Mouse (Mus musculus) cerebellum, adult (tissue): Measurements from ENCODE around the gene Mzt1.
"Not testable (repeated sequence)": the region's sequence is repeated elsewhere in the genome, so short reads cannot be mapped to it uniquely, and the experiment has no call there.

Experiments
- ATAC-seq: cut with Nextera tagmentation; 2 replicates; pipeline ENCODE4 v1.9.2; 2017; ENCODE audit warnings: mild to moderate bottlenecking, moderate library complexity, mixed read lengths; ENCODE audit not compliant: insufficient number of reproducible peaks, low FRiP score, low TSS enrichment

The Mzt1 gene

DNA sequence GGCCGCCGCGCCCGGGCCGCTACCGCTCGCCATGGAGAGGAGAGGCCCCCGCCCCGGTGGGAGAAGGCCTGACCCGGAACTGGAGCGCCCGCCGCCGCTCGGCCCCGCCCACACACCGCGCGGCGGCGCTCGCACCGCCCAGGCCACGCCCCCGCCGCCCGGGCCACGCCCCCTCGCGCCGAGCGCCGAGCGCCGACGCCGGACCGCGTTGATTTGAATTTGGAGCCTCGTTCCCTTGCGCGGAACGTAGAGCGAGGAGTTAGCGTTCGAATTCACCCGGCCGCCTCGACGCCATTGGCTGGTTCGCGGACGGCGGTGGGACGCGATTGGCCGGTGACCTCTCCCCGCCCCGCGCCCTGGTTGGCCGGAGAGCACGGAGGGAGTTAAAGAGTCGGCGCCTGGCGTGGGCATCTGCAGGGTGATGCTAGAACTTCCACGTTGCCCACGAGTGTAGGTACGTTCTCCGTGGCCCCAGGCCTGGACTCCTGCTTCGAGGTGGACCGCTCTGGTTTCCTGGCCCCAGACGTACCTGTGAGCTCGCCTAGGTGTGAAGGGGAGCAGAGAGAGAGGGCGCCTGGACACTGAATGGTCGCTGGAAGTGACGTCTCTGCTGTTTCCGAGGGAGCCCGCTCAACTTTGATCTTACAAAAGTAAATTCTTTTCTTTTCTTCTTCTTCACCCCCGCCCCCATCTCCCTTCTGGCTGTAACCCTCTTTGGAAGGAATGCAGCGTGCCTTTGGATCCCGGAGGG is at the start of gene Mzt1, which contains the start of gene Bora:
Mzt1 (minus strand) TSS at position 104 of the 751 bp plus-strand sequence.
Bora (plus strand) TSS at position 192 of the 751 bp plus-strand sequence.
- ATAC-seq: peak; percentile 95

GRCm38 (mm10) chr14:99088947-99089346 is 43.0 kb upstream of the Mzt1 start:
- ATAC-seq: no peak

DNA sequence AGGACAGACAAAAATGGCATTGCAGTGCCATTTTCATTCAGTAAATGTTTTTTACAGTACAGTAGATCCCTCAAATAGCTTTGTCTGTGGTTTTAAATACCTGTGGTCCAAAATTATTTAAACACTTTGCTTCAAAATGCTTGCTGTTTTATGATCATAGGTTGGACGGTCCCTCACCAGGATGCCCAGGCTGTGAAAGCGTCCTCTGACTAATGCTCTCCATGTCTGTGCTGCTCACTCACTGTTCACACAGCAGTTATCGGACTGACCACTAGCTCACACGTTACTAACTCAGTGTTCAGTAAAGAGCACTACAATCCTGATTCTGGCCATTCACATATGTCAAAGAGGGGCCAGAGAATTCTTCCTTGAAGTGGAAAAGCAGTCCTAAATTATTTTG is 25.2 kb upstream of the Mzt1 start:
- ATAC-seq: no peak

GRCm38 (mm10) chr14:99063091-99063490 is 17.2 kb upstream of the Mzt1 start:
- ATAC-seq: no peak

- peak; percentile 52; the same call in 1 of the 2 replicates for ATAC-seq
Measured at GRCm38 (mm10) chr14:99060616-99061015, 14.7 kb upstream of the Mzt1 start.

GRCm38 (mm10) chr14:99058959-99059586 is 13.1 kb upstream of the Mzt1 start:
- peak; percentile 88 for ATAC-seq

GRCm38 (mm10) chr14:99046782-99047181 is 848 bp upstream of the Mzt1 start:
- peak; percentile 6; the same call in 1 of the 2 replicates for ATAC-seq

- peak; percentile 22 for ATAC-seq
Measured at GRCm38 (mm10) chr14:99045378-99046030, 430 bp downstream of the Mzt1 start.

GRCm38 (mm10) chr14:99044718-99045117 is 1.2 kb downstream of the Mzt1 start:
- ATAC-seq: no peak

DNA sequence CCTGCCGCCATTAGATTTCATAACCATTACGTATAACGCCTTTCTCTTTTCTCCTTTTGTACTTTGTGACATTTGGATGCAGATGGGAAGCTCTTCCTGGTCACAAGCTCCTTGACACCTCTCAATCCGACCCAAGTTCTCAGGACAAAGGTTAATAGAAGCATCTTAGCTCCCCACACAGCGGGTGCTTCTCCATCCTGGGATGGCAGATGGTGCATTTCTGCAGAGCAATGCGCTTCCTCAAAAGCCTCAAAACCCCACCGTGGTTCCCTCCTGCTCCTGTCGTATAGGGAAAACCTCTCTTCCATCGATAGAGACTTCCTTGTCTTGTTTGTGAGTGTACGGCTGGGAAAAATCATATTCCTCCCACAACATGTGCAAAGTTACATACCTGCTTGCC is 1.8 kb downstream of the Mzt1 start:
- ATAC-seq: no peak

DNA sequence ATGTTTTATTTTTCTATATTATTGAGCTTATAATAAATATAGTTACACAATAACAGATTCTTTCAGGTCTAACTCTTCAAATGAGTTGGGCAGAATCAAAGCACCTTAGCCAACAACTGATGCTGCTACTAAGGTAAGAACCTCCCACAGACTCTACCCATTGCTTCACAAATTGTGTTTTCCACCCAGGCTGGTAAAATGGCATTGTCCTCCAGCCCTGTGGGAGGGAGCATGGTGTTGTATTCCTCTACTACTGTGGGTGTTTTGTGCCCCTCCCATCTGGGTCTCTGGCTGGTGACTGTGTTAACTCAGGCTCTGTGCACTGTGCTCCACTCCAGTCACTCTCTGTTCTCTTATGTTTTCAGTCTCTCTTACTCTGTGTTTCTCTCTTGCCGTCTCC is 2.4 kb downstream of the Mzt1 start:
- no peak for ATAC-seq

GRCm38 (mm10) chr14:99041416-99041815 is 4.5 kb downstream of the Mzt1 start:
- ATAC-seq: no peak

GRCm38 (mm10) chr14:99039308-99039707 is 6.6 kb downstream of the Mzt1 start:
- not testable (repeated sequence) for ATAC-seq

DNA sequence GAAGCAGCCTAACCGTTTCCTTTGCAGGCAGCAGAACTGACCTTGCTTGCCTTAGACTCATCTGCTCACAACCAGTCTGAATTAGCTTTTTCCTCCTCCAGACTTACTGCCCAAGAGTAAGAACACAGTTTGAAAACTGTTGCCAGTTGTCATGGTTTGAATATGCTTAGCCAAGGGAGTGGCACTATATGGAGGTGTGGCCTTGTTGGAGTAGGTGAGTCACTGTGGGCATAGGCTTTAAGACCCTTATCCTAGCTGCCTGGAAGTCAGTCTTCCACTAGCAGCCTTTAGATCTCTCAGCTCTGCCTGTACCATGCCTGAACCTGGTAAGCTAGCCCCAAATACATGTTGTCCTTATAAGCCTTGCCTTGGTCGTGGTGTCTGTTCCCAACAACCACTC is 8.2 kb downstream of the Mzt1 start:
- ATAC-seq: no peak

DNA sequence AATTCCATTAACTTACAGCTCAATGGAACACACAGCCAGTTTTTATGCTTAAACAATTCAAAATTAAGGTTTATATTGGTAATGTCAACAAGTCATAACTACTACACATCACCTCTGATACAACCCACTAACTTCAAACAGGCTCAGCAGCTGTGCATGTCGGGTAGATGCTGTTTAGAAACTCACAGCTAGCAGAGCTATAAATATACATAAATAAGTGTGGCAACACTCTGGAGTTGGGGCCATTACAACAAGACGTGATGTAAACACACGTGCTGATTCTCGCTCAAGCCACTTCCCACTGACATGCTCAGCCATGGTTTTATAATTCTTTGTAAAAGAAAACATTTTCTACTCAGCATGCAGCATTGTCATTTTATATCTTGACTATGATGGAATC is 9.9 kb downstream of the Mzt1 start:
- no peak for ATAC-seq

DNA sequence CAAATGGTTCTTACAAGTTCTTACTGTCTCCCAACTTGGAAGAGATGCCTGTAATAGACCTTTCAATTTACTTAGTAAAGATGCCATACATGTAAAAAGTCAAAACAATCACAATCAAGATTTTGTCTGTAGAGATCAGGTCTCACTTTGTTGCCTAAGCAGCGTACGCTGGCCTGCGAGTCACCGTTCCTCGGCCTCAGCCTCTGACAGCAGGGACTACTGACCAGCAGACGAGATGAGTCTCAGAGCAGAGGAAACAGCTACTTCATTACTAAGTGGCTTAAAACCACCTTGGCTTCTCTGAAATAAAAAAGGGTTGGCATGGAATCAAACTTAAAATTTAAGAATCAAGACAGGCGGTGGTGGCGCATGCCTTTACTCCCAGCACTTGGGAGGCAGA is 11.1 kb downstream of the Mzt1 start:
- ATAC-seq: not testable (repeated sequence)

DNA sequence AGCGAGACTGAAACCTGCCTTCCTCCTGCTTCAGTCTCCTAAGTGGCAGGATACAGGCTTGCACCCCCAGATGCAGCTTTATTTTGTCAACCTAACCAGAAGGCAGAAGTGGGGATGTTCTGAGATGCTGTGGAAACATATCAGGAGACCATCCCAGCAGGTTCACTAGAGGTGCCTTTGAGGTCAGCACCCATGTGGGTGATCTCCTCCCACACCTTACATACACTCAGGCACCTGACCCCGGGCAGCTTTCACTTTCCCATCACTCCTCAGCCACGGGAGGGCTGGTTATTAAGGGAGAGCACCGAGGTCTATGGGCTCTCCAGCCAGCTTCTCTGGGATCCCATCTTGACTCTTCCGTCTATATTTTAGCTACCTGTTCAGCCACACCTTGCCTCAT is 13.3 kb downstream of the Mzt1 start:
- ATAC-seq: no peak

DNA sequence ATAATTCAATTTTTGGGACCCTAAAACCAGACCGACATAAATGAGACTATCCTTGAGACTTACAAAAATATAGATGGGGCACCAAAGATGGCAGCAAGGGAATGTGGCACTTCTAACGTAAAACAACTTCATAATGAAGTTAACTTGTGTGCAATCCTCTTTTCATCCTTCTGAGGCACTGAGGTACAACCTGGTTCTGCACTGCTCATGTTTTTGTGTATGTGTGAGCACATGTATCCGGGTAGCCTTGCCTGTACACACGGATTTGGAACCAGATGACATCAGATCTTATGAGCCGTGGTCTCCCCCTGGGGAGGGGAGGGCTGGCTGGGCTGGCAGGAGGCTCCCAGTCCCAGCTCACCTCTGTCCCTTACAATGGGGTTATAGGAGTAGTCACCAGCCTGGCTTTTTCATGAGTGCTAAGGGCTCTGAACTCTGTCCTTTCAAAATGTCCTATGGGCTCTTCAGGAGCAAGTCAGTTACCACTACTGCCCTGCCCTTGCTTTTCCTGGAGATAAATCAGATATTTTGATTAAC is 14.5 kb downstream of the Mzt1 start:
- no peak for ATAC-seq

DNA sequence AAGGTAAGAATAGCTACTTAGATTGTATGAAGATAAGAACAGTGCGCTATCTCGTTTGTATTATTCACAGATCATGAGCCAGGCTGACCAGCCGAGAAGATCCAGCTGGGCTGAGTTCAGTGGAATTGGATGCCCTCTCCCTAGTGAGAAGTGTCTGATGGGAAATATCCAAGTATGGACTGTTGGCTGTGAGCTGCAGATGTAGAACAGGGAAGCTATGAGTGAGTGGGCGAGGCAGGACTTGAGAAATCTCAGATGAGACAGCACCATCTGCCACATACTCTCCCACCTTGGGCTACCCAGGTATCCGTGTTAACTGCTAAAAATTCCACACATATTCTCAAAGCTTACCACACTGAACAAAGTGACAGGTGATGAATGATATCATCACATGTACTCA is 15.9 kb downstream of the Mzt1 start:
- ATAC-seq: no peak

DNA sequence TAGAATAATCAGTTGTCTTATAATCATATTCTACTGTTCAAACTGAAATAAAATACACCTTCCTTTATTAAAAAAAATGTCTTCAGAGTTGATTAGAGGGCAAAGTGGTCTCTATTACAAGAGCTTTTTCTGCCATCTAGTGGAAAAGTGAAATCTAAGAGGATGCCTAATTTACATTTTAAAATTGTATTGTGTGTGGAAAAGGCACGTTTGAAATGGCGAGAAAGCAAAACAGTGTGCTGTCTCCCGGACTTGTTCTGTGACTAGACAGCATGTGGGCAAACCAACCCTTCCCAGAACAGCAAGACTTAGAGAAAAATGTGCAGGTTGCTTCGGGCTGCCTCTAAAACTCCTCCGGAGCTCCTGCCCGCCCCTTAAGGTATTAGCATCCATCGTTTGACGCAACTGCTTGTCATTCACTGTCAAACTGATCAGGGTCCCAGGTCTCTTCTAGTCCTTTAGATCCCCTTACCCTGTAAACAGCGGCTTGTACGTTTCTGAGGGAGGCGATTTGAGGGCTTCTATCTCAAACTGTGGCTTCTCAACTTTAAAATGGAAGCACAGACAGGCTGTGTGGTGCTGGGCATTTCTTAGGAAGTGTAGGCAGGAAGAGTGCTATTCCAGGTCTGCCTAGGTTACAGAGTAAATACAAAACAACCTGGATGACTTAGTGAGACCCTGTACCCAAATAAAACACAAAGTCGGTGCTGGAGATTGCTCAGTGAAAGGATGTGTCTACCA is 23.4 kb downstream of the Mzt1 start:
- no peak for ATAC-seq
